Mouse (Mus musculus) cerebellum, adult 2 months (tissue): ENCODE measurements at regions not wholly inside any gene's neighbourhood (a gene's known extent, or its start where the extent isn't known, plus 50 kb on each side); places are given as distances from the start of the nearest gene placed in this dataset.

Source experiments
- CTCF ChIP-seq: fragments of 200-500 bp; IDR thresholded peaks from 2 replicates; pipeline ENCODE4 v1.5.1; 2011; ENCODE audit warnings: low read depth, mild to moderate bottlenecking, control low read depth, low read length, moderate library complexity, borderline replicate concordance; ENCODE audit not compliant: insufficient read depth
- POLR2A ChIP-seq: fragments of 200-500 bp; IDR thresholded peaks from 2 replicates; pipeline ENCODE4 v1.6.1; 2011; ENCODE audit warnings: low read length, control low read depth, borderline replicate concordance; ENCODE audit not compliant: insufficient read depth

DNA sequence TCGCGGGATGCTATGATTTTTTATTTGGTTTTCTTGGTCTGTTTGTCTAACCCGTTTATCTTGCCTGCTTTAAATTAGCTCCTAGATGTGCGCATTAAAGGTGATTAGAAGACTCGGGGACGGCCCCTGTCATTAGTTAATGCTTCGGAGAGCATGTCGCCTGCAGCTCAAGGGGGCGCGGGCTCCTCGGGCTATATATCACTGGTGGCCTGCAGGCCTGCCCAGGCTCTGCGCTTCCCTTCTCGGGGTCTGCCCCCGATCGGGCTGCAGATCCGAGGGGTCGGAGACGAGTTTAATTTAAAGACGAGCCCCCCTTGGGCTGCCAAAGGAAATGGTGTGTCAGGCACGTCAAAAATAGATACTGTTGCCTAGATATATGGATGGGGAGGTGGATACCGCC is 78.2 kb downstream of the Tbx3 start:
- TF ChIP-seq CTCF (no peak), POLR2A (no peak)
